Mouse (Mus musculus) G1E (cell line): ENCODE results near the gene Jmjd1c. TPM values are rescaled to one million over a fixed set of nuclear protein-coding genes. Genes with fewer than 3 reads are reported as not detected.

Experiments used
- ATAC-seq: 2 replicates; pipeline ENCODE4 v1.8.0; 2016; ENCODE audit warnings: mild to moderate bottlenecking; ENCODE audit not compliant: insufficient number of reproducible peaks, poor library complexity, low FRiP score, severe bottlenecking; ENCODE audit errors: extremely low read depth
- DNase-seq: peaks from one replicate; pipeline ENCODE4 v3.0.0; 2012; ENCODE audit warnings: low spot score
- H3K27me3 ChIP-seq: 2 replicates; pipeline ENCODE4 v1.6.1; 2012; ENCODE audit warnings: mild to moderate bottlenecking, low read length, inconsistent platforms; ENCODE audit not compliant: insufficient read depth
- H3K36me3 ChIP-seq: replicated peaks from 2 replicates; pipeline ENCODE3; 2012; ENCODE audit warnings: mild to moderate bottlenecking, inconsistent platforms
- H3K4me1 ChIP-seq: 2 replicates; pipeline ENCODE4 v1.6.1; 2012; ENCODE audit warnings: low read depth, low read length, inconsistent platforms, mixed read lengths; ENCODE audit not compliant: insufficient read depth
- H3K4me3 ChIP-seq: 2 replicates; pipeline ENCODE4 v1.5.1; 2012; ENCODE audit warnings: low read depth, mild to moderate bottlenecking, inconsistent platforms, low read length, moderate library complexity, mixed read lengths
- H3K9me3 ChIP-seq: replicated peaks from 2 replicates; pipeline ENCODE4 v1.6.1; 2012; ENCODE audit warnings: inconsistent platforms
- CTCF ChIP-seq: IDR thresholded peaks from 2 replicates; pipeline ENCODE4 v1.5.1; 2012; ENCODE audit warnings: low read depth, low read length, inconsistent platforms, mixed read lengths
- GATA1 ChIP-seq: IDR thresholded peaks from 2 replicates; pipeline ENCODE4 v1.6.1; 2012; ENCODE audit warnings: borderline replicate concordance, low read length, inconsistent platforms, mixed read lengths
- GATA2 ChIP-seq: IDR thresholded peaks from 2 replicates; pipeline ENCODE4 v1.6.1; 2012; ENCODE audit warnings: low read depth, low read length, inconsistent platforms, borderline replicate concordance
- POLR2AphosphoS5 ChIP-seq: IDR thresholded peaks from 2 replicates; pipeline ENCODE4 v1.6.1; 2012; ENCODE audit warnings: low read depth, low read length, inconsistent platforms; ENCODE audit not compliant: insufficient replicate concordance
- TAL1 ChIP-seq: conservative IDR thresholded peaks from 2 replicates; pipeline ENCODE4 v1.6.1; 2012; ENCODE audit warnings: low read depth, low read length, inconsistent platforms, mixed read lengths
- polyA plus RNA-seq: library from polyadenylated mRNA; stranded (reverse); fragments of >175 nt; gene quantifications from 2 replicates; pipeline ENCODE4 v1.2.3, GENCODE M21; 2012
- total RNA-seq, 2 experiments: library from RNA; stranded (forward) in 1 of 2; stranded (reverse) in 1 of 2; fragments of 200-1000 nt in 1 of 2; fragments of >200 nt in 1 of 2; fragmentation: Nextera tagmentation in 1 of 2; gene quantifications; 2 replicates each; pipeline ENCODE4 v1.2.3; 2014 to 2017

The Jmjd1c gene
- total and polyA plus RNA-seq, 3 experiments = 9.1 to 184 (median 102) TPM

GRCm38 (mm10) chr10:67291087-67291486 lies 195.2 kb downstream of the Jmjd1c start:
- ATAC-seq (no peak), DNase-seq (no peak)
- H3K4me3 ChIP-seq = no peak overlapping the region
- H3K9me3 ChIP-seq = peaks cover 9% of the 10 kb centered on the region
- no peaks in the 10 kb centered on the region for H3K36me3 ChIP-seq
- H3K4me1 ChIP-seq = peaks cover 68% of the 10 kb centered on the region
- no peak for TF ChIP-seq TAL1
- no peak for TF ChIP-seq CTCF
- TF ChIP-seq GATA1 = no peak
- TF ChIP-seq GATA2 = no peak
- TF ChIP-seq POLR2AphosphoS5 = no peak
- no peaks in the 10 kb centered on the region for H3K27me3 ChIP-seq

GRCm38 (mm10) chr10:67295331-67295730 lies 199.4 kb downstream of the Jmjd1c start:
- peaks cover 7% of the 10 kb centered on the region for H3K36me3 ChIP-seq
- DNase-seq (peak; percentile 48), ATAC-seq (peak; percentile 30)
- no peaks in the 10 kb centered on the region for H3K27me3 ChIP-seq
- peaks cover 66% of the 10 kb centered on the region for H3K4me1 ChIP-seq
- H3K9me3 ChIP-seq = no peaks in the 10 kb centered on the region
- no peak for TF ChIP-seq TAL1
- TF ChIP-seq POLR2AphosphoS5 = no peak
- H3K4me3 ChIP-seq = no peak overlapping the region

- ATAC-seq = peak; percentile 15
- TF ChIP-seq POLR2AphosphoS5 = no peak
- TF ChIP-seq CTCF = no peak
- TF ChIP-seq GATA1 = no peak
- no peak for TF ChIP-seq GATA2
- no peak; the same call in 1 of the 2 replicates for TF ChIP-seq TAL1
- DNase-seq = peak; percentile 43
- Histone ChIP-seq H3K9me3 (no peaks in the 10 kb centered on the region), H3K4me3 (peak overlapping the region; percentile 71; the same call in 1 of the 2 replicates), H3K36me3 (peaks cover 13% of the 10 kb centered on the region), H3K4me1 (peaks cover 66% of the 10 kb centered on the region), H3K27me3 (no peaks in the 10 kb centered on the region)
Observed at GRCm38 (mm10) chr10:67295938-67296466, 200.1 kb downstream of the Jmjd1c start.

GRCm38 (mm10) chr10:67296482-67297152 lies 200.7 kb downstream of the Jmjd1c start:
- ATAC-seq (peak; percentile 30), DNase-seq (no peak)
- H3K4me3 ChIP-seq = peak overlapping the region; percentile 71; the same call in 1 of the 2 replicates
- no peaks in the 10 kb centered on the region for H3K27me3 ChIP-seq
- peaks cover 18% of the 10 kb centered on the region for H3K36me3 ChIP-seq
- no peaks in the 10 kb centered on the region for H3K9me3 ChIP-seq
- H3K4me1 ChIP-seq = peaks cover 67% of the 10 kb centered on the region
- TF ChIP-seq GATA1 (no peak), GATA2 (no peak), CTCF (no peak), POLR2AphosphoS5 (no peak), TAL1 (no peak)

GRCm38 (mm10) chr10:67297175-67297855 lies 201.4 kb downstream of the Jmjd1c start:
- DNase-seq (peak; percentile 64), ATAC-seq (peak; percentile 46)
- no peak for TF ChIP-seq GATA2
- TF ChIP-seq POLR2AphosphoS5 = no peak
- TF ChIP-seq CTCF = no peak
- no peak for TF ChIP-seq GATA1
- TF ChIP-seq TAL1 = no peak; the same call in 1 of the 2 replicates
- H3K36me3 ChIP-seq = peaks cover 19% of the 10 kb centered on the region
- no peaks in the 10 kb centered on the region for H3K27me3 ChIP-seq
- H3K4me3 ChIP-seq = peak overlapping the region; percentile 71
- peaks cover 64% of the 10 kb centered on the region for H3K4me1 ChIP-seq
- H3K9me3 ChIP-seq = no peaks in the 10 kb centered on the region

GRCm38 (mm10) chr10:67298856-67299255 lies 202.9 kb downstream of the Jmjd1c start:
- H3K4me1 ChIP-seq = peaks cover 66% of the 10 kb centered on the region
- DNase-seq (peak; percentile 25), ATAC-seq (peak; percentile 32)
- no peaks in the 10 kb centered on the region for H3K9me3 ChIP-seq
- peaks cover 33% of the 10 kb centered on the region for H3K36me3 ChIP-seq
- TF ChIP-seq POLR2AphosphoS5 (no peak), TAL1 (no peak)
- no peaks in the 10 kb centered on the region for H3K27me3 ChIP-seq
- H3K4me3 ChIP-seq = peak overlapping the region; percentile 71

- H3K36me3 ChIP-seq = peaks cover 38% of the 10 kb centered on the region
- TF ChIP-seq CTCF = no peak
- TF ChIP-seq GATA2 = no peak
- TF ChIP-seq GATA1 = no peak
- no peak for TF ChIP-seq POLR2AphosphoS5
- no peak for TF ChIP-seq TAL1
- H3K27me3 ChIP-seq = no peaks in the 10 kb centered on the region
- ATAC-seq (no peak), DNase-seq (no peak)
- H3K4me1 ChIP-seq = peaks cover 66% of the 10 kb centered on the region
- H3K9me3 ChIP-seq = no peaks in the 10 kb centered on the region
- H3K4me3 ChIP-seq = peak overlapping the region; percentile 71
Observed at GRCm38 (mm10) chr10:67299285-67299684, 203.4 kb downstream of the Jmjd1c start.
